Mouse (Mus musculus) forebrain, postnatal 0 days (tissue): ENCODE results near the gene Aipl1. TPM values are rescaled to one million over a fixed set of nuclear protein-coding genes. Genes with fewer than 3 reads are reported as not detected.

Experiments used
- ATAC-seq: fragments of 200-750 bp; cut with Nextera tagmentation; 2 replicates; pipeline ENCODE4 v1.8.0; 2017; ENCODE audit warnings: mild to moderate bottlenecking, moderate library complexity
- DNase-seq: peaks from one replicate; pipeline ENCODE4 v3.0.0-alpha.2; 2015
- H3K27ac ChIP-seq: fragments of 300-500 bp; sonication (generic); 2 replicates; pipeline ENCODE4 v1.5.1; 2014; ENCODE audit warnings: low read depth, mild to moderate bottlenecking, antibody characterized with exemption, low read length, moderate library complexity, mixed read lengths
- H3K27me3 ChIP-seq: fragments of 300-500 bp; sonication (generic); 2 replicates; pipeline ENCODE4 v1.6.1; 2014; ENCODE audit warnings: mild to moderate bottlenecking, low read length, mixed read lengths; ENCODE audit not compliant: insufficient read depth
- H3K36me3 ChIP-seq: fragments of 300-500 bp; sonication (generic); 2 replicates; pipeline ENCODE4 v1.6.1; 2014; ENCODE audit warnings: mild to moderate bottlenecking, moderate library complexity; ENCODE audit not compliant: insufficient read depth
- H3K4me1 ChIP-seq: fragments of 300-500 bp; sonication (generic); 2 replicates; pipeline ENCODE4 v1.6.1; 2014; ENCODE audit warnings: antibody characterized with exemption; ENCODE audit not compliant: insufficient read depth
- H3K4me2 ChIP-seq: fragments of 300-500 bp; sonication (generic); 2 replicates; pipeline ENCODE4 v1.6.1; 2014; ENCODE audit warnings: low read depth, mild to moderate bottlenecking, moderate library complexity
- H3K4me3 ChIP-seq: fragments of 300-500 bp; sonication (generic); 2 replicates; pipeline ENCODE4 v1.5.1; 2014; ENCODE audit warnings: low read depth, low read length, mixed read lengths
- H3K9ac ChIP-seq: fragments of 300-500 bp; sonication (generic); 2 replicates; pipeline ENCODE4 v1.6.1; 2014; ENCODE audit warnings: mild to moderate bottlenecking
- H3K9me3 ChIP-seq: fragments of 300-500 bp; sonication (generic); 2 replicates; pipeline ENCODE4 v1.6.1; 2016; ENCODE audit warnings: low read length
- CTCF ChIP-seq: sonication (generic); IDR thresholded peaks from 2 replicates; pipeline ENCODE4 v1.5.1; 2016; ENCODE audit warnings: antibody characterized with exemption, control low read depth, low read depth
- WGBS: fragments of 180-500 bp; shearing (Covaris S2); extraction: QIAGEN DNeasy Blood & Tissue Kit; methylation state at CpG from one replicate; pipeline ENCODE4 v1.1.7; 2014; 5-methylcytosine and 5-hydroxymethylcytosine counted together
- polyA plus RNA-seq: library from polyadenylated mRNA; unstranded; fragments of >200 nt; fragmentation: Nextera tagmentation; extraction: Ambion mirVana; gene quantifications from 2 replicates; pipeline ENCODE4 v1.2.1, GENCODE M21; 2015
- total RNA-seq: library from RNA; depleted of rRNA; stranded (reverse); fragments of >200 nt; gene quantifications from 2 replicates; pipeline ENCODE4 v1.2.3, GENCODE M21; 2014

Aipl1 gene
- total and polyA plus RNA-seq, 2 experiments from 2014 or later, result 0.19 to 0.23 TPM

DNA sequence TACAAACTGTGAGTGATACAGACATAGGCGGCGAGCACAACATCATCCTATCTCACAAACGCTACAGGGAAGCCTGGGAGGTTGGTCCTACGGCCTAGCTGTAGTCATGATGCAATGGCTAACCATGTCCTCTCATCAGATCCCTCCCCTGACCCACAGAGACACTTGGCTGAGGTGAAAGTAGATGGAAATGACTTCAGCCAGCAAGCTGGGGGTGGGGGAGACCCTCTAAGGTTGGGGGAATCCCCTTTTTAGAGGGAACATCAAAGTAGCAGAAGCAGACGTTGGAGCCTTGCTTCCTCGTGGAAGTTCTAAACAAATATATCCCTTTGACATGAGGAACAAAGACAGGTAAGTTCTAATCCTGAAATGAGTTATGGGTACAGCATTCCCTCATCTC lies 27.1 kb upstream of the Aipl1 start:
- Histone ChIP-seq H3K27me3 (no peaks in the 10 kb centered on the region), H3K9me3 (peaks cover 11% of the 10 kb centered on the region; the same call in 1 of the 2 replicates), H3K27ac (no peak overlapping the region), H3K4me3 (no peak overlapping the region), H3K4me2 (no peak overlapping the region), H3K36me3 (no peaks in the 10 kb centered on the region), H3K4me1 (peaks cover 10% of the 10 kb centered on the region), H3K9ac (no peak overlapping the region)
- no peak for TF ChIP-seq CTCF
- ATAC-seq, result no peak
- DNase-seq, result no peak
- WGBS, result 85% methylated on average over 6 of the region's 6 CpGs

- no peak for ATAC-seq
- no peaks in the 10 kb centered on the region for H3K4me1 ChIP-seq
- H3K9me3 ChIP-seq, result peaks cover 11% of the 10 kb centered on the region; the same call in 1 of the 2 replicates
- no peak for TF ChIP-seq CTCF
- H3K36me3 ChIP-seq, result no peaks in the 10 kb centered on the region
- H3K4me2 ChIP-seq, result no peak overlapping the region
- H3K9ac ChIP-seq, result no peak overlapping the region
- no peak overlapping the region for H3K27ac ChIP-seq
- no peak overlapping the region for H3K4me3 ChIP-seq
- H3K27me3 ChIP-seq, result no peaks in the 10 kb centered on the region
- WGBS, result 86% methylated on average over 13 of the region's 13 CpGs
- DNase-seq, result no peak
Measured at GRCm38 (mm10) chr11:72061093-72061620, 23.8 kb upstream of the Aipl1 start.

- H3K27ac ChIP-seq, result no peak overlapping the region
- no peaks in the 10 kb centered on the region for H3K4me1 ChIP-seq
- DNase-seq, result no peak
- WGBS, result 75% methylated on average over 9 of the region's 9 CpGs
- ATAC-seq, result no peak
- no peak for TF ChIP-seq CTCF
- H3K4me3 ChIP-seq, result no peak overlapping the region
- H3K4me2 ChIP-seq, result no peak overlapping the region
- no peaks in the 10 kb centered on the region for H3K27me3 ChIP-seq
- H3K36me3 ChIP-seq, result no peaks in the 10 kb centered on the region
- H3K9me3 ChIP-seq, result peaks cover 11% of the 10 kb centered on the region; the same call in 1 of the 2 replicates
- no peak overlapping the region for H3K9ac ChIP-seq
Measured at GRCm38 (mm10) chr11:72060416-72060815, 23.1 kb upstream of the Aipl1 start.

- Histone ChIP-seq H3K4me2 (no peak overlapping the region), H3K27me3 (no peaks in the 10 kb centered on the region), H3K36me3 (no peaks in the 10 kb centered on the region), H3K4me1 (no peaks in the 10 kb centered on the region), H3K9me3 (no peaks in the 10 kb centered on the region), H3K4me3 (no peak overlapping the region), H3K9ac (no peak overlapping the region), H3K27ac (no peak overlapping the region)
- DNase-seq (no peak), ATAC-seq (peak; percentile 10)
- WGBS, result 57% methylated on average over 3 of the region's 3 CpGs
- no peak for TF ChIP-seq CTCF
Measured at GRCm38 (mm10) chr11:72057166-72057565, 19.9 kb upstream of the Aipl1 start.

- Histone ChIP-seq H3K9ac (no peak overlapping the region), H3K4me2 (no peak overlapping the region), H3K27ac (no peak overlapping the region), H3K9me3 (no peaks in the 10 kb centered on the region), H3K4me3 (no peak overlapping the region), H3K27me3 (no peaks in the 10 kb centered on the region), H3K36me3 (no peaks in the 10 kb centered on the region), H3K4me1 (no peaks in the 10 kb centered on the region; the same call in 1 of the 2 replicates)
- DNase-seq (no peak), ATAC-seq (no peak)
- TF ChIP-seq CTCF, result no peak
- WGBS, result 18% methylated on average over 2 of the region's 2 CpGs
Measured at GRCm38 (mm10) chr11:72055176-72055575, 17.9 kb upstream of the Aipl1 start.

GRCm38 (mm10) chr11:72052636-72053035 lies 15.3 kb upstream of the Aipl1 start:
- peak; percentile 86 for DNase-seq
- H3K4me3 ChIP-seq, result no peak overlapping the region
- 15% methylated on average over 5 of the region's 5 CpGs for WGBS
- H3K4me2 ChIP-seq, result no peak overlapping the region
- TF ChIP-seq CTCF, result peak; percentile 93
- no peaks in the 10 kb centered on the region; the same call in 1 of the 2 replicates for H3K4me1 ChIP-seq
- H3K36me3 ChIP-seq, result no peaks in the 10 kb centered on the region
- no peak overlapping the region for H3K9ac ChIP-seq
- no peak overlapping the region for H3K27ac ChIP-seq
- H3K9me3 ChIP-seq, result no peaks in the 10 kb centered on the region
- H3K27me3 ChIP-seq, result no peaks in the 10 kb centered on the region
- peak; percentile 49 for ATAC-seq

DNA sequence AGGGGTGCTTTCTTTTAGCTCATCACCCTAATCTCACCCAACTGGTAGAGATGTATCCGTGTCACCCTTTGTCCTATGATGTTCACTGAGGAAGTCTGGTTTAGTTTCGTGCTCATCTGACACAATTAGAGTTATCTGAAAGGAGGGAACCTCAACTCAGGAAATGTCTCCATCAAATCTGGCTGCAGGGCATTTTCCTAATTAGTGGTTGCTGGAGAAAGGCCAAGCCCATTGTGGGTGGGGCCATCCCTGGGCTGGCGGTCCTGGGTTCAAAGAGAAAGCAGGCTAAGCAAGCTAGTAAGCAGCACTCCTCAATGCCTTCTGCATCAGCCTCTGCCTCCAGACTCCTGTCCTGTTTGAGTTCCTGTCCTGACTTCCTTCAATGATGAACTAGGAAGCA lies 14.9 kb upstream of the Aipl1 start:
- Histone ChIP-seq H3K36me3 (no peaks in the 10 kb centered on the region), H3K27me3 (no peaks in the 10 kb centered on the region), H3K27ac (no peak overlapping the region), H3K9me3 (no peaks in the 10 kb centered on the region), H3K4me3 (no peak overlapping the region), H3K4me1 (no peaks in the 10 kb centered on the region; the same call in 1 of the 2 replicates), H3K4me2 (no peak overlapping the region), H3K9ac (no peak overlapping the region)
- no peak for ATAC-seq
- DNase-seq, result no peak
- no peak for TF ChIP-seq CTCF
- 34% methylated on average over 3 of the region's 3 CpGs for WGBS
